Mouse (Mus musculus) cerebellum, adult 2 months (tissue): ENCODE results near the gene Dscaml1. TPM values are rescaled to one million over a fixed set of nuclear protein-coding genes. Genes with fewer than 3 reads are reported as not detected.
A peak's percentile ranks its signal among the peaks of the same experiment; 100 is the strongest.

Source experiments
- DNase-seq, 2 experiments: peaks; one replicate each; pipeline ENCODE4 v3.0.0; 2021
- H3K27ac ChIP-seq: fragments of 200-500 bp; 2 replicates; pipeline ENCODE4 v1.5.1; 2012; ENCODE audit warnings: low read length, control low read depth, inconsistent platforms; ENCODE audit not compliant: insufficient read depth
- H3K27me3 ChIP-seq: fragments of 200-500 bp; 2 replicates; pipeline ENCODE4 v1.6.1; 2012; ENCODE audit warnings: inconsistent platforms, mild to moderate bottlenecking, low read length, moderate library complexity; ENCODE audit not compliant: control insufficient read depth, insufficient read depth
- H3K4me1 ChIP-seq: fragments of 200-500 bp; 2 replicates; pipeline ENCODE4 v1.6.1; 2011; ENCODE audit warnings: low read length; ENCODE audit not compliant: control insufficient read depth, insufficient read depth
- H3K4me3 ChIP-seq: fragments of 200-500 bp; replicated peaks from 2 replicates; pipeline ENCODE3; 2011; ENCODE audit warnings: mild to moderate bottlenecking, low read depth, low read length, control low read depth; ENCODE audit not compliant: insufficient read depth
- CTCF ChIP-seq: fragments of 200-500 bp; IDR thresholded peaks from 2 replicates; pipeline ENCODE4 v1.5.1; 2011; ENCODE audit warnings: low read depth, mild to moderate bottlenecking, control low read depth, low read length, moderate library complexity, borderline replicate concordance; ENCODE audit not compliant: insufficient read depth
- POLR2A ChIP-seq: fragments of 200-500 bp; IDR thresholded peaks from 2 replicates; pipeline ENCODE4 v1.6.1; 2011; ENCODE audit warnings: low read length, control low read depth, borderline replicate concordance; ENCODE audit not compliant: insufficient read depth
- WGBS: fragments of 180-500 bp; shearing (Covaris S2); methylation state at CpG from one replicate; pipeline ENCODE4 v1.1.7; 2018; 5-methylcytosine and 5-hydroxymethylcytosine counted together
- polyA plus RNA-seq: library from polyadenylated mRNA; depleted of rRNA; stranded (reverse); fragments of >200 nt; gene quantifications from 2 replicates; pipeline ENCODE4 v1.2.3, GENCODE M21; 2012; rRNA removed

Dscaml1 gene
- polyA plus RNA-seq, 1 experiment = 23.4 TPM

- H3K4me1 ChIP-seq = peaks cover 33% of the 10 kb centered on the region
- 58% methylated on average over 8 of the region's 8 CpGs for WGBS
- no peak overlapping the region for H3K4me3 ChIP-seq
- TF ChIP-seq CTCF = no peak
- TF ChIP-seq POLR2A = no peak
- DNase-seq = peak in 1 of 2 experiments; percentile 31
- no peaks in the 10 kb centered on the region for H3K27me3 ChIP-seq
- no peak overlapping the region for H3K27ac ChIP-seq
Observed at GRCm38 (mm10) chr9:45791456-45792142, 365.2 kb downstream of the Dscaml1 start.

DNA sequence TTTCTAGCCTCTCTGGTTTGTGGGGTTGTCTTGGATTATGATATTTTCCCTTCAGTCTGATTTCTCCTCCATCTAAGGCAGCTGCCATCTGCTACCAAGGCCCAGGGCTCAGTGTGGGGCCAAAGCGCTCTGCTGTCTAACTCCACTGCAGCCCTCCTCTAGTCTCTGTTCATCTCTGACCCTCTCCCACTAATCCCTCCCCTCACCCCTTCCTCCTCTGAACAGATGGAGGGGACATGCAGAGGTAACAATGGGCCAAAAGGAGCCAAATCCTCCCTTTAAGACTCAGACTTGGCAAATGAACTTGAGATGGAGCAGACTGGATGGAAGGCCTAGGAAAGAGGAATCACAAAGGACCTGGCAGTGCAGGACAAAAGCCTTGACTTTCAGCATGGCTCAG, 365.8 kb downstream of the Dscaml1 start:
- TF ChIP-seq CTCF = no peak
- TF ChIP-seq POLR2A = no peak
- WGBS = 11% methylated on average over 1 of the region's 1 CpGs

DNA sequence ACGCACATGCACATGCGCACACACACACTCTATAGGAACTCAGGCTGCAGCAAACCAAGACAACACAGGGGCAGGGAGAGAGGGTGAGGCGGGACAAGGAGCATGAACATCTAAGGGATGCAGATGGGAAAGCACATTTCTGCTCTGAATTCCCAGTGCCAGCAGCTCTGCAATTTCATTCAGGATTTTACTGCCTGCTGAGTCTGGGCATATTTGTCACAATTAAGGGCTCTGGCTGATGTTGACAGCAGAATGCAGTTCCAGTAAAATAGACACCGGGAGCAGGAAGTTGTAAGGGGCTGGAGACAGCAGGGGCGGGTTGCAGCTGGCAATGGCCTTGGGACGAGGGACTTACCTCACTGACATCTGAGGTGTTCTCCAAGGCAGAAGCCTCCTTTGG, 367.3 kb downstream of the Dscaml1 start:
- WGBS = 72% methylated on average over 6 of the region's 6 CpGs
- DNase-seq = no peak
- Histone ChIP-seq H3K4me1 (peaks cover 28% of the 10 kb centered on the region), H3K27ac (no peak overlapping the region), H3K4me3 (no peak overlapping the region), H3K27me3 (no peaks in the 10 kb centered on the region)
- no peak for TF ChIP-seq CTCF
- TF ChIP-seq POLR2A = no peak

More for the DNA sequence above, 365.8 kb downstream of the Dscaml1 start:
- H3K4me1 ChIP-seq = peaks cover 27% of the 10 kb centered on the region
- no peak for DNase-seq
- H3K27ac ChIP-seq = peak overlapping the region; percentile 51
- no peak overlapping the region for H3K4me3 ChIP-seq
- H3K27me3 ChIP-seq = no peaks in the 10 kb centered on the region

DNA sequence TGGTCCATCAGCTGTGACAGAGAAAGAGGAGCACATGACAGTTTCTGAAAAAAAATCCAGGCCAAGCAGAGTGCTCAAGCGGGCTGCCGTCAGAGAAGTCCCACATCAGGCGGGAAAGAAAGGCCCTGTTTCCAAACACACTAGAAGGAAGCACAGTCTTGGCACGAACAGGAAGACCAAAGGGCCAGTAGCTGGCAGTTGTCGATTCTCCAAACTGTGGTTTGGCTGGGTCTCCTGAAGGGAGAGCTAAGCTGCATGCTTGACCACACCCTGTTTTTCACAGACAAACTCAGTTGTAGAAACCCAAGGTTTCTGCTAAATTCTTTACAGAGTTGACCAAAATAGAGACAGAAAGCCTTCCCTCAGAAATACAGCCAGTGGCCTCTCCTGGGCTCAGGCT, 369.3 kb downstream of the Dscaml1 start:
- H3K4me3 ChIP-seq = no peak overlapping the region
- H3K4me1 ChIP-seq = peaks cover 28% of the 10 kb centered on the region
- no peak overlapping the region for H3K27ac ChIP-seq
- WGBS = 63% methylated on average over 5 of the region's 5 CpGs
- DNase-seq = no peak
- no peak for TF ChIP-seq CTCF
- no peak for TF ChIP-seq POLR2A
- no peaks in the 10 kb centered on the region for H3K27me3 ChIP-seq

- DNase-seq = no peak
- TF ChIP-seq POLR2A = no peak
- TF ChIP-seq CTCF = no peak
- Histone ChIP-seq H3K4me3 (no peak overlapping the region), H3K27me3 (no peaks in the 10 kb centered on the region), H3K4me1 (peaks cover 20% of the 10 kb centered on the region), H3K27ac (no peak overlapping the region)
- 85% methylated on average over 3 of the region's 3 CpGs for WGBS
Observed at GRCm38 (mm10) chr9:45797271-45797670, 370.8 kb downstream of the Dscaml1 start.

- Histone ChIP-seq H3K4me1 (peaks cover 13% of the 10 kb centered on the region), H3K27ac (no peak overlapping the region; the same call in 1 of the 2 replicates), H3K4me3 (no peak overlapping the region), H3K27me3 (no peaks in the 10 kb centered on the region)
- peak; percentile 41 to 47 for DNase-seq
- TF ChIP-seq CTCF (peak; percentile 39; the same call in 1 of the 2 replicates), POLR2A (no peak)
- WGBS = 23% methylated on average over 13 of the region's 13 CpGs
Observed at GRCm38 (mm10) chr9:45798467-45799164, 372.2 kb downstream of the Dscaml1 start.

DNA sequence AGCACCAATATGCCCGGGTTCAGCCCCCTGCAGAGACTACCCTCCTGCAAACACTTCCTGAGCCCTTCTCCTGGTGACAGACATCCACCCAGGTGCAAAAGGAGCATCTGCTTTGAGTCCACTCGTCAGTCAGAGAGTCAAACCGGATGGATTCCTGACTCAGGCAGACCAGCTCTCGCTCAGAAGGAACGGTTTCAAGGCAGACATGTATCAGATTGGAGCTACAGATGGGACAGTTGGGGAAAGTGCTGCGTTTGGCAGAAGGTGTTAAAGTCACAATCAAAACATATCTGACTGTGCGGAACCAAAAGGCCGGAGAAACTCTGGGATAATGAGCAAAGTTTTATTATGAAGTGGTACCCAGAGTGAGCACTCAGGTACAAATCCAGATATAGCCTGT, 373.0 kb downstream of the Dscaml1 start:
- Histone ChIP-seq H3K4me3 (no peak overlapping the region), H3K27me3 (no peaks in the 10 kb centered on the region), H3K27ac (no peak overlapping the region), H3K4me1 (peaks cover 8% of the 10 kb centered on the region)
- TF ChIP-seq CTCF (no peak), POLR2A (no peak)
- 80% methylated on average over 8 of the region's 8 CpGs for WGBS
- no peak for DNase-seq

Other genes starting within 250 kb of the Dscaml1 start
- 1.9 and 2.8 TPM in 2 replicates for gene BC049352, start 244.6 kb upstream of the Dscaml1 start, polyA plus RNA-seq
- 0.11 and 0.34 TPM in 2 replicates for gene Tmprss4, start 222.5 kb upstream of the Dscaml1 start, polyA plus RNA-seq
- 4.5 and 6.0 TPM in 2 replicates for gene Il10ra, start 157.5 kb upstream of the Dscaml1 start, polyA plus RNA-seq
- gene Tmprss13, start 107.5 kb upstream of the Dscaml1 start, polyA plus RNA-seq = not detected in 2 replicates
- 104 and 107 TPM in 2 replicates for gene Fxyd6, start 56.4 kb upstream of the Dscaml1 start, polyA plus RNA-seq
- 2.1 and 3.1 TPM in 2 replicates for gene Fxyd2, start 27.0 kb upstream of the Dscaml1 start, polyA plus RNA-seq